Mouse (Mus musculus) limb, embryonic 12.5 days (tissue): ENCODE measurements around the gene Col19a1. TPM values are rescaled to one million over a fixed set of nuclear protein-coding genes. Genes with fewer than 3 reads are reported as not detected.
"Not testable (repeated sequence)": the region's sequence is repeated elsewhere in the genome, so short reads cannot be mapped to it uniquely, and the experiment has no call there.

Experiments
- ATAC-seq: fragments of 200-750 bp; cut with Nextera tagmentation; 2 replicates; pipeline ENCODE4 v1.8.0; 2017; ENCODE audit warnings: low read depth, moderate TSS enrichment; ENCODE audit not compliant: insufficient number of reproducible peaks, insufficient read depth, low FRiP score, low TSS enrichment
- H3K27ac ChIP-seq: fragments of 300-500 bp; sonication (generic); 2 replicates; pipeline ENCODE4 v1.5.1; 2016; ENCODE audit warnings: mild to moderate bottlenecking, moderate library complexity
- H3K27me3 ChIP-seq: fragments of 300-500 bp; sonication (generic); 2 replicates; pipeline ENCODE4 v1.6.1; 2016; ENCODE audit warnings: mild to moderate bottlenecking, moderate library complexity
- H3K36me3 ChIP-seq: fragments of 300-500 bp; sonication (generic); 2 replicates; pipeline ENCODE4 v1.6.1; 2016; ENCODE audit warnings: mild to moderate bottlenecking, moderate library complexity
- H3K4me1 ChIP-seq: fragments of 300-500 bp; sonication (generic); replicated peaks from 2 replicates; pipeline ENCODE4 v1.6.1; 2016
- H3K4me2 ChIP-seq: fragments of 300-500 bp; sonication (generic); 2 replicates; pipeline ENCODE4 v1.6.1; 2016; ENCODE audit warnings: mild to moderate bottlenecking, moderate library complexity
- H3K4me3 ChIP-seq: fragments of 300-500 bp; sonication (generic); replicated peaks from 2 replicates; pipeline ENCODE4 v1.5.1; 2016; ENCODE audit warnings: mild to moderate bottlenecking
- H3K9ac ChIP-seq: fragments of 300-500 bp; sonication (generic); replicated peaks from 2 replicates; pipeline ENCODE4 v1.6.1; 2016; ENCODE audit warnings: mild to moderate bottlenecking, moderate library complexity
- H3K9me3 ChIP-seq: fragments of 300-500 bp; sonication (generic); 2 replicates; pipeline ENCODE4 v1.6.1; 2016; ENCODE audit warnings: mild to moderate bottlenecking, moderate library complexity
- WGBS: fragments of 180-500 bp; shearing (Covaris S2); methylation state at CpG from one replicate; pipeline ENCODE4 v1.1.7; 2016; 5-methylcytosine and 5-hydroxymethylcytosine counted together
- polyA plus RNA-seq: library from polyadenylated mRNA; unstranded; fragments of >200 nt; fragmentation: Nextera tagmentation; extraction: Ambion mirVana; gene quantifications from 2 replicates; pipeline ENCODE4 v1.2.1, GENCODE M21; 2016

The Col19a1 gene
- polyA plus RNA-seq = 5.5 and 6.2 TPM in 2 replicates

DNA sequence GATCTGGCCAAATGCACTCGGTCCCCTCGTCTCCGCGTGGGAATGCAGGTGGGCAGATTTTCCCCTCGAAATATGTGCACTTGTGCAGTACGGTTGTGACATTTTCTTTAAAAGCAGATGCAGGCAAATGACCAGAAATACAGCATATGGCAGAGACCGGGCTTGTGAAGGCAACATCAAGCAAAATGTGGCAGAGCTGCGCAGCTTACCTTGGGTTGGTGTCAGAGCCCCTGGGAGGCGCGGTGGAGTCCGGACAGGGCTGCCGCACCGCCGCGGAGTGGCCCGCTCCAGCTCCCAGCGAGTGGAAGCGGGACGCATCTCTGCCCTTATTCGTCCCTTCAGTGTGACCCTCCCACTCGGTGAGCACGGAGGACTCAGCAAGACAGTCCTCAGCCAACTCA, at the start of gene Col19a1:
TSS of gene Col19a1 (minus strand) at position 332 of the 401 bp plus-strand sequence.
- peak within 1 kb of the TSS; percentile 53 for H3K4me3 ChIP-seq
- H3K27ac ChIP-seq = no peak within 1 kb of the TSS
- peak within 1 kb of the TSS; percentile 65 for H3K9ac ChIP-seq
- H3K9me3 ChIP-seq = no peaks in the 10 kb centered on the region
- H3K4me1 ChIP-seq = no peaks in the 10 kb centered on the region; the same call in 1 of the 2 replicates
- no peaks in the 10 kb centered on the region for H3K36me3 ChIP-seq
- 2% methylated on average over 22 of the region's 22 CpGs for WGBS
- H3K4me2 ChIP-seq = peak within 1 kb of the TSS; percentile 90
- peaks cover 49% of the 10 kb centered on the region for H3K27me3 ChIP-seq
- 0 out of 2 replicates have a peak, but pooled peaks have one; percentile 56 for ATAC-seq

DNA sequence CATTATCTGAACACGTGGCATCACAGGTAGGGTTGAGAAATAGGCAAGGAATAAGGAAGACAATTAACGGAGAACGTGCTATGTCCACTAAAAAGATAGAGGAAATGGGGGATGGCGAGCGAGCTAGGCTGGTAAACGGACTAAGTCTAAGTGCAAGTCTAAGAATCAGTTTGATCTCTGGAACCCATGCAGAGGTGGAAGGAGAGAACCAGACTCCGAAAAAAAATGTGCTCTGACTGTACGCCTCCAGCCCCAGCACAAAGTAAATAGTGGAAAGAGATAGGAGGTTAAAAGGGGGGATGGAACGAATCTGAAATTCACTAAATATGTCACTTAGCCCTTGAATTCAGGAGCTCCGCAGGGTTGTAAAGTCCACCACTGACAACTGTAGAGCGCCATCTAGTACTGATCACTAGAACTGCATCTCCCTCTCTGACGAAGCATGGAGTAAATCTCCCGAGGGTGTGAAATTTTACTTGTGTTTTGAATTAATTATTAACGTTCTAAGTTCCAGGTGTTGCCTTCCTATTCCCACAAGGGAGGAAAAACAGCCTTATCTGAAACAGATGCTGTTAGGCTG, 46.4 kb upstream of the Col19a1 start:
- H3K4me2 ChIP-seq = peak overlapping the region; percentile 13; the same call in 1 of the 2 replicates

DNA sequence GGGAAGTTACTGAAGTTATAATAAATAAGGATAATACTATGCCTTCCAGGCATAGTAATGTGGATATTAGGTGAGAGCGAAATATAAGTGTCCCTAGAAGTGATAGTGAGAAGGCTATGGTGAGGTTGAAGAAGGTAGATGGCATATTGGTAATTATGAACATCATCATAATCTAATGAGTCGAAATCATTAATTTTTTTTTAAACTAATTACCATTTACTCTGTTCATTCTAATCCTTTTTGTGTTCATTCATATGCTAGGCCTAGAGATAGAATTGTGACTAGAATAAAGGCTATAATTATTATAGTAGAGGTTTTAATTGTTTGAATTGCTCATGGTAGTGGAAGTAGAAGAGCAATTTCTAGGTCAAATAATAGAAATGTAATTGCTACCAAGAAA, 25.3 kb upstream of the Col19a1 start:
- H3K9ac ChIP-seq, H3K27me3 ChIP-seq, H3K9me3 ChIP-seq, H3K36me3 ChIP-seq, ATAC-seq, H3K4me1 ChIP-seq, H3K4me2 ChIP-seq, H3K4me3 ChIP-seq, H3K27ac ChIP-seq: not testable (repeated sequence)
- WGBS = 1% methylated on average over 1 of the region's 2 CpGs

More for the DNA sequence above, 46.4 kb upstream of the Col19a1 start:
- no peak overlapping the region for H3K27ac ChIP-seq
- no peaks in the 10 kb centered on the region for H3K36me3 ChIP-seq
- H3K9ac ChIP-seq = no peak overlapping the region
- no peaks in the 10 kb centered on the region for H3K27me3 ChIP-seq
- H3K4me3 ChIP-seq = no peak overlapping the region
- ATAC-seq = no peak
- 35% methylated on average over 14 of the region's 14 CpGs for WGBS
- no peaks in the 10 kb centered on the region for H3K9me3 ChIP-seq
- H3K4me1 ChIP-seq = no peaks in the 10 kb centered on the region

DNA sequence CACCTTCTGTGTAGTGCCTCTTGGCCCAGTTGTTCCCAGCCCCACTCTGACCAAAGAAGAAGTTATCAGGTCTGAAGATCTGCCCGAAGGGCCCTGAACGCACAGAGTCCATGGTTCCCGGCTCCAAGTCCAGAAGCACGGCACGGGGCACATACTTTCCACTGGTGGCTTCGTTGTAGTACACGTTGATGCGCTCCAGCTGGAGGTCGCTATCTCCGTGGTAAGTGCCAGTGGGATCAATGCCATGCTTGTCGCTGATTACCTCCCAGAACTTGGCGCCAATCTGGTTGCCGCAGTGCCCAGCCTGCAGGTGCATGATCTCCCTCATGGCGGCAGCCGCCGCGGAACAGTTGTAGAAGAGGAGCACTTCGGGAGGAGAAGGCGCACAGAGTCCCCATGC, 7.8 kb upstream of the Col19a1 start:
- Histone ChIP-seq H3K9me3 (peaks cover 6% of the 10 kb centered on the region; the same call in 1 of the 2 replicates), H3K27ac (no peak overlapping the region), H3K27me3 (no peaks in the 10 kb centered on the region), H3K9ac (no peak overlapping the region), H3K4me1 (no peaks in the 10 kb centered on the region), H3K4me2 (no peak overlapping the region), H3K36me3 (no peaks in the 10 kb centered on the region), H3K4me3 (no peak overlapping the region)
- ATAC-seq = no peak
- 96% methylated on average over 19 of the region's 19 CpGs for WGBS

DNA sequence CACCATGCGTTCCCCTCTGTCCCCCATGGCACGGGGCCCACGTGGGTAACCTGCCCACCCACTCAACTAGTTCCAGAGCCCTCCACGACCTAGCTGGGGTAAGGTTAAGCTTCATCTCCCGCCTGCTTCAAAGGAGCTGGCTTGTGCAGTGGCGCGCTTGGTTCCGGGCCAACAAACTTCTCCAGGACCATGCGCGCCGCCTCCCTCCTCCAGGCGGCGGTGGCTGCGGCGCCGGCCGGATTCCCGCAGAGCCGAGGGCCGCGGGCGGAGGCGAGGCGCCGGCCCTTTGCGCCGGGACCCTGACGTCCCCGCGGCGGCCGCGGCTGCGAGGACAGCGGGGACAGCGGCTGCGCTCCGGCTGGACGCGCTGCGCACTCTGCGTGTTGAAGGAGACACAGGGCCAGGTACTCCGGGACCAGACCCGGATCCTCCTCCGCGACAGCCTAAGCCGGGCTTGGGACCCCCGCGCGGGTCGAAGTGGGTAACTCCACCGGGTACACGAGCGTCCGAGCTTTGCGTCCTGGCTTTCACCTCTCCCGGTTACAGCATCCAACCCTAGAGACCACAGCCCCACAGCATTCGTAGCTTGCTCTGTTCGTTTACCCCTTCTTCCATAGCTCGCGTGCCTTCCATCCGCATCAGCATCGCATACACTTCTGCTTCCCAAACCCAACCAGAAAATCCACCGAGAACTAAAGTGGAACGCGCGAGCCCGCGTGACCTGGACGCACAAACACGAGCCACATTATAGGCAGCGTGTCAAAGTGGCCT, 717 bp downstream of the Col19a1 start:
- Histone ChIP-seq H3K36me3 (no peaks in the 10 kb centered on the region), H3K9me3 (no peaks in the 10 kb centered on the region), H3K4me2 (peak overlapping the region; percentile 90), H3K4me3 (peak overlapping the region; percentile 53), H3K27me3 (peaks cover 49% of the 10 kb centered on the region), H3K4me1 (no peaks in the 10 kb centered on the region; the same call in 1 of the 2 replicates), H3K27ac (no peak overlapping the region), H3K9ac (peak overlapping the region; percentile 65)
- peak; percentile 71; the same call in 1 of the 2 replicates for ATAC-seq
- 1% methylated on average over 72 of the region's 72 CpGs for WGBS

DNA sequence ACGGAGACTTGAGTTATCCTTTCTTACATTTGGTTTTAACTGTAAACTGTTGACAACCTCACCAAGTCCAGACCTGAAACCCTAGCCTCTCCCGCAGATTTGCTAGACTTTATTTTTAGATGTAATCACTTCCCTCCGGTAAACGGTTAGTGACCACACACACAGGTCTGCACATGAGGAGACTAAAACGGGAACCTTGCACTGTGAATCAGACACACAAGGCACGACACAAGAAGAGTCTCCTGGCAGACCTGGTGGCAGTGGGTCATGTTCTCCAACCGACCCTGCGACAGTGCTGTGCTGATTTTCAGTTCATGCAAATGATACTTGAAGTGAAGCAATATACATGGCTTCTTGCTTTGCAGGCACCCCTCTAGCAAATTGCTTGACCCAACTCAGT, 14.7 kb downstream of the Col19a1 start:
- H3K9ac ChIP-seq = no peak overlapping the region
- WGBS = 67% methylated on average over 8 of the region's 8 CpGs
- no peak overlapping the region for H3K4me2 ChIP-seq
- H3K4me1 ChIP-seq = no peaks in the 10 kb centered on the region
- no peaks in the 10 kb centered on the region for H3K36me3 ChIP-seq
- H3K27ac ChIP-seq = no peak overlapping the region
- ATAC-seq = no peak
- no peaks in the 10 kb centered on the region for H3K27me3 ChIP-seq
- no peaks in the 10 kb centered on the region for H3K9me3 ChIP-seq
- no peak overlapping the region for H3K4me3 ChIP-seq

DNA sequence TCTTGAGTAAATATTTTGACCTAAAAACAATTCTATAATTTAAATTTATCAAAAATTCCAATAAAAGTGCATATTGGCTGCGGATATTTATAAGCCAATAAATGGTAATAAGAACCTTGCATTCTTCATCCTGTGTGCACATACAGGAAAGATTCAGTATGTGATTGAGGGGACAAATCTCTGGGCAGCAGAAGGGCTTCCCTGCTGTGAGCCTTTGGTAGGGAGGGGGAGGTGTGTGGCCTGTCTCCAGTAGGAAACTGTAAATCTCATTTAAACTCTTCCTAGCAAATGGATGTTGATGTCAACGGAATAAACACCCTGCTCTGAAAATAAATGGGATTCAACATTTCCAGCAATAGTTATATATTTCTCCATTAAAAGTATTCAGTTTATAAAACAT, 23.2 kb downstream of the Col19a1 start:
- 0 out of 2 replicates have a peak, but pooled peaks cover 2% of the 10 kb centered on the region for H3K4me1 ChIP-seq
- H3K27ac ChIP-seq = no peak overlapping the region
- no peaks in the 10 kb centered on the region for H3K36me3 ChIP-seq
- H3K9ac ChIP-seq = no peak overlapping the region
- no peak overlapping the region for H3K4me2 ChIP-seq
- 31% methylated on average over 2 of the region's 2 CpGs for WGBS
- H3K9me3 ChIP-seq = no peaks in the 10 kb centered on the region
- no peak for ATAC-seq
- no peak overlapping the region for H3K4me3 ChIP-seq
- H3K27me3 ChIP-seq = no peaks in the 10 kb centered on the region

DNA sequence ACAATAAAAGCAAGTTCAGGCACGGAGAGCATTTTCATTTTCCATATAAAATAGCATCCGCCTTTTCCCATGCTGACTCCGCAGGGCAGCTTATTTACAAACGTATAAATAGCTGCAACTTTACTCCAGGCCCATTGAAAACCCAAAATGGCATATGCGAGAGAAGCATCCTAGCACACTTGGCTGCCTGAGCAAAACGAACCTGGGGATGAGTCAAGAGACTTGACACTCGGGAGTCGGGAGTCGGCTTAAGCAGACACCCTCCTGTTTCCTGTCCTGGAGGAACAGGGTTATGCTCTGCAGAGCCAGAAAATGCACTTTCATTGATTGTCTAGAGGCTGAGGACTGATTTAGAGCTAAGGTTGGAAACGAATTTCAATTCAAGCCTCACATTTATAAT, 29.3 kb downstream of the Col19a1 start:
- Histone ChIP-seq H3K4me1 (no peaks in the 10 kb centered on the region), H3K4me2 (no peak overlapping the region), H3K27ac (no peak overlapping the region), H3K27me3 (no peaks in the 10 kb centered on the region), H3K9me3 (no peaks in the 10 kb centered on the region; the same call in 1 of the 2 replicates), H3K9ac (no peak overlapping the region), H3K4me3 (no peak overlapping the region), H3K36me3 (no peaks in the 10 kb centered on the region)
- 57% methylated on average over 10 of the region's 10 CpGs for WGBS
- ATAC-seq = no peak

DNA sequence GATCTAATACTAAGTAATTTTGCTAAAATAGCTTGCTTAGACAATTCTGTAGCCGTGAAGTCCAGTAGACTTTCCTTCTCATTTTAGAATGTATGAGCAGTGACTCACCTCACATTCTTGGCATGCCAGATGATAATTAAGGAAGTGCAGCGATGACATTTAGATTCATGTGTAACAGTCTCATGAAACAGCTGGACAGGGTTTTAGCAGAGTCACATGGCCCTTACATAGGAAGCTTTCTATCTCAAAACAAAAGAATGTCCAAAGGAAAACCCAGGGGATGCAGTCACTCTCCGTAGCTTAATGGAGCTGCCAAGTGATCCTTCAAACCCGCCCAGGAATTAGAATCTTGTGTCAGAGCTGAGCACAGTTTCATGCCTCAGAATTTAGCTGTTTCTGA, 33.8 kb downstream of the Col19a1 start:
- 0 out of 2 replicates have a peak, but pooled peaks have one; percentile 16 for ATAC-seq
- peaks cover 17% of the 10 kb centered on the region; the same call in 1 of the 2 replicates for H3K4me1 ChIP-seq
- H3K9me3 ChIP-seq = no peaks in the 10 kb centered on the region; the same call in 1 of the 2 replicates
- no peak overlapping the region for H3K4me3 ChIP-seq
- H3K4me2 ChIP-seq = no peak overlapping the region
- H3K27me3 ChIP-seq = no peaks in the 10 kb centered on the region
- H3K36me3 ChIP-seq = no peaks in the 10 kb centered on the region
- H3K9ac ChIP-seq = no peak overlapping the region
- WGBS = 52% methylated on average over 4 of the region's 4 CpGs
- no peak overlapping the region for H3K27ac ChIP-seq

DNA sequence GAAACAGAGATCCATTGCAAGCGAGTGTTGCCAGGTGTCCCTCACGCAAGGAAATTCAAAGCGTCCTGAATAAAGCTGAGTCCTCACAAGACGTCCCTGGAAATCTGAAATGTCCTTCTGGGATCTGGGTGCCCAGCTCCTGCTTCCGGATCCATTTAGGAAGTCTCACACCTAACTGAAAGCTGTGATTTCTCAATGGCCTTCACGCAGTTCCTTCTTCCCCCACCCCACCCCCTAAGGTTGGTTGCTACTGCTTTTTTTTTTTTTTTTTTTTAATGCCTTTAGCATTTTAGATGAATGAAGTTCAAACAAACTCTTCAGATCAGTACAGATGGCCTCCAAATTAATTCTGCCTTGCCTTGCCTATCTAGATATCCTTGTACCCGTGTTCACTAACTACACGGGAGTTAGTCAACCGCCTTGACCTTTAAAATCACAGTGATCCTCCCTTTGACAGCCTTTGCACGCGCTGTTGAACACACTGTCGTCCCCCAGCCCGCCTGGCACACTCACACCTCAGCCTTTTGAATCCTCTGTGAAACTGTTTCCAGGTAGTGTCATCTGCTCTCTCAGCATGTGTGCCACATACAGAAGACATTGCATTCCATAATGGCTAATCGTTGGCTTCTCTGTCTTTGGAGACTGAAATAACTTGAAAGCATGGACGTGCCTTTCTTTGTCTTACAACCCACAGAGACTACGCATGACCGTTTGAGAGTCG, 36.6 kb downstream of the Col19a1 start:
- ATAC-seq = no peak
- no peaks in the 10 kb centered on the region for H3K27me3 ChIP-seq
- no peaks in the 10 kb centered on the region for H3K36me3 ChIP-seq
- H3K4me2 ChIP-seq = peak overlapping the region; percentile 25
- peaks cover 17% of the 10 kb centered on the region; the same call in 1 of the 2 replicates for H3K4me1 ChIP-seq
- H3K9ac ChIP-seq = no peak overlapping the region
- H3K9me3 ChIP-seq = no peaks in the 10 kb centered on the region
- H3K27ac ChIP-seq = peak overlapping the region; percentile 47; the same call in 1 of the 2 replicates
- no peak overlapping the region for H3K4me3 ChIP-seq
- 73% methylated on average over 18 of the region's 18 CpGs for WGBS

DNA sequence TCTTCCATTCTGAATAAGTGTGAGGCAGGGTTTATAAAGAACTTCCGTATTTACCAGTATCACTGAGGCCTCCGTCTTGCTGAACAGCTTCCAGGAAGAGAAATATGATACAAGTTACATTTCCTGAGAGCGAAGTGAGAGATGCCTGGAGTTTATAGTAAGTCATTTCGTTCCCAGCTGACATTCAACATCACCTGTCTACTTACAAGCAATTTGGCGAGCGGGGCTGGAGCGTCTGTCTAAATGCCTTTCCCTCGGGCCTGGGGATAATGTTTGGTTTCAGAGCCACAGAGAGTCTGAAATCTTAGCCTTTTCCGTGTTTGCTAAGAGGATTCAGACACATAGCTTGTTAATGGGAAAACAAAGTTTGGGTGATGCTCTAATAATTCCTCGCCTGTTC, 37.2 kb downstream of the Col19a1 start:
- Histone ChIP-seq H3K9ac (no peak overlapping the region), H3K36me3 (no peaks in the 10 kb centered on the region), H3K4me2 (peak overlapping the region; percentile 25), H3K4me1 (peaks cover 17% of the 10 kb centered on the region; the same call in 1 of the 2 replicates), H3K27ac (peak overlapping the region; percentile 47; the same call in 1 of the 2 replicates), H3K27me3 (no peaks in the 10 kb centered on the region), H3K9me3 (no peaks in the 10 kb centered on the region), H3K4me3 (no peak overlapping the region)
- ATAC-seq = no peak
- 25% methylated on average over 10 of the region's 10 CpGs for WGBS
